Mouse (Mus musculus) lung, embryonic 16.5 days (tissue): ENCODE results near the gene Trp53. TPM values are rescaled to one million over a fixed set of nuclear protein-coding genes. Genes with fewer than 3 reads are reported as not detected.

Experiments
- ATAC-seq: fragments of 200-750 bp; cut with Nextera tagmentation; 2 replicates; pipeline ENCODE4 v1.8.0; 2017; ENCODE audit warnings: low read depth, mild to moderate bottlenecking, moderate library complexity
- H3K27ac ChIP-seq: fragments of 300-500 bp; sonication (generic); 2 replicates; pipeline ENCODE4 v1.5.1; 2014; ENCODE audit warnings: mild to moderate bottlenecking, control low read depth, low read length
- H3K27me3 ChIP-seq: fragments of 300-500 bp; sonication (generic); 2 replicates; pipeline ENCODE4 v1.6.1; 2014; ENCODE audit warnings: low read depth, low read length, mixed read lengths; ENCODE audit not compliant: control insufficient read depth, insufficient read depth
- H3K36me3 ChIP-seq: fragments of 300-500 bp; sonication (generic); 2 replicates; pipeline ENCODE4 v1.6.1; 2014; ENCODE audit warnings: low read length; ENCODE audit not compliant: control insufficient read depth, insufficient read depth
- H3K4me1 ChIP-seq: fragments of 300-500 bp; sonication (generic); replicated peaks from 2 replicates; pipeline ENCODE4 v1.6.1; 2014; ENCODE audit warnings: low read length, mixed read lengths; ENCODE audit not compliant: control insufficient read depth, insufficient read depth
- H3K4me2 ChIP-seq: fragments of 300-500 bp; sonication (generic); 2 replicates; pipeline ENCODE4 v1.6.1; 2014; ENCODE audit warnings: low read depth, low read length, control low read depth
- H3K4me3 ChIP-seq: fragments of 300-500 bp; sonication (generic); 2 replicates; pipeline ENCODE4 v1.5.1; 2014; ENCODE audit warnings: mild to moderate bottlenecking, low read length, control low read depth
- H3K9ac ChIP-seq: fragments of 300-500 bp; sonication (generic); 2 replicates; pipeline ENCODE4 v1.6.1; 2014; ENCODE audit warnings: low read length, control low read depth
- H3K9me3 ChIP-seq: fragments of 300-500 bp; sonication (generic); 2 replicates; pipeline ENCODE4 v1.6.1; 2016; ENCODE audit warnings: low read length; ENCODE audit not compliant: control insufficient read depth
- WGBS: fragments of 180-500 bp; shearing (Covaris S2); extraction: QIAGEN DNeasy Blood & Tissue Kit; methylation state at CpG from one replicate; pipeline ENCODE4 v1.1.7; 2014; 5-methylcytosine and 5-hydroxymethylcytosine counted together
- polyA plus RNA-seq: library from polyadenylated mRNA; unstranded; fragments of >200 nt; fragmentation: Nextera tagmentation; extraction: Ambion mirVana; gene quantifications from 2 replicates; pipeline ENCODE4 v1.2.1, GENCODE M21; 2015

Trp53 gene
- polyA plus RNA-seq, 1 experiment from 2014 or later = 154 TPM

GRCm38 (mm10) chr11:69579128-69580017 is 786 bp upstream of the Trp53 start:
- peak; percentile 94 for ATAC-seq
- no peaks in the 10 kb centered on the region for H3K27me3 ChIP-seq
- H3K4me3 ChIP-seq = peak overlapping the region; percentile 89
- peak overlapping the region; percentile 87 for H3K4me2 ChIP-seq
- peak overlapping the region; percentile 86 for H3K9ac ChIP-seq
- H3K9me3 ChIP-seq = no peaks in the 10 kb centered on the region
- no peaks in the 10 kb centered on the region for H3K36me3 ChIP-seq
- H3K27ac ChIP-seq = peak overlapping the region; percentile 98
- H3K4me1 ChIP-seq = peaks cover 21% of the 10 kb centered on the region
- 1% methylated on average over 39 of the region's 39 CpGs for WGBS

GRCm38 (mm10) chr11:69580572-69581146 is 500 bp downstream of the Trp53 start:
- WGBS = 0% methylated on average over 25 of the region's 25 CpGs
- no peaks in the 10 kb centered on the region for H3K36me3 ChIP-seq

DNA sequence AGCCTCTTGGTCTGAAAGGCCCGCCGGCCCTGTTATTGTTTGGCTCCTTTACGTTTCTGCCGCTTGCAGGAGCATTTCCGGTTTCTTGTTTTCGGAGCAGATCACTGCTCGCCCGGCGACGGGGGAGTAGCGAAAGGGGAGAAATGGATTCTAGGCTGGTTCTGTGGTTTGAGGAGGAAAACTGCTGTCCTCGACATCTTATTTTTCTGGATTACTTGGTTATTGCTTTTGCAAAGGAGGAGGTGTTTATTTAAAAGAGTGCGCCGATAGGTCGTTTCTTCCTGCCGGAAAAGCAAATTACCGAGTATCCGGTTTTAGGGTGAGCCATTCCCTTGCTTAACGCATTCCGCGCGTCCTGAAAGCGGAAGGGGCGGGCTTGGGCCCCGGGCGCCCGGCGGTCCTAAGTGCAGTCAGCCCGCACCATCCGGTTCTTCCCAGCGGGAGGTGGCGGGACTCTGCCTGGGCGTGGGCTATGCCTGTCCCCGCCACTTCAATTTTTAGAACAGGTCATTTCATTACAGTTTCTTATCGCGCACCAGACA is 1.1 kb downstream of the Trp53 start:
- Histone ChIP-seq H3K27ac (peak overlapping the region; percentile 98), H3K4me1 (peaks cover 21% of the 10 kb centered on the region), H3K36me3 (no peaks in the 10 kb centered on the region), H3K27me3 (no peaks in the 10 kb centered on the region), H3K9ac (peak overlapping the region; percentile 86), H3K4me2 (peak overlapping the region; percentile 72), H3K4me3 (peak overlapping the region; percentile 89), H3K9me3 (no peaks in the 10 kb centered on the region)
- under 1% methylated on average over 36 of the region's 36 CpGs for WGBS
- peak; percentile 80 for ATAC-seq

More at GRCm38 (mm10) chr11:69580572-69581146, 500 bp downstream of the Trp53 start:
- H3K9me3 ChIP-seq = no peaks in the 10 kb centered on the region
- H3K9ac ChIP-seq = peak overlapping the region; percentile 86
- no peak for ATAC-seq
- peaks cover 21% of the 10 kb centered on the region for H3K4me1 ChIP-seq
- H3K27me3 ChIP-seq = no peaks in the 10 kb centered on the region
- peak overlapping the region; percentile 89 for H3K4me3 ChIP-seq
- H3K4me2 ChIP-seq = peak overlapping the region; percentile 72
- H3K27ac ChIP-seq = peak overlapping the region; percentile 98

GRCm38 (mm10) chr11:69581814-69582213 is 1.7 kb downstream of the Trp53 start:
- Histone ChIP-seq H3K4me1 (peaks cover 21% of the 10 kb centered on the region), H3K9me3 (no peaks in the 10 kb centered on the region), H3K4me3 (peak overlapping the region; percentile 89), H3K36me3 (no peaks in the 10 kb centered on the region), H3K4me2 (peak overlapping the region; percentile 72), H3K27me3 (no peaks in the 10 kb centered on the region), H3K9ac (peak overlapping the region; percentile 86), H3K27ac (peak overlapping the region; percentile 98)
- under 1% methylated on average over 8 of the region's 8 CpGs for WGBS
- no peak for ATAC-seq

- Histone ChIP-seq H3K9me3 (no peaks in the 10 kb centered on the region), H3K4me2 (peak overlapping the region; percentile 72), H3K9ac (peak overlapping the region; percentile 86), H3K4me1 (peaks cover 18% of the 10 kb centered on the region), H3K27me3 (no peaks in the 10 kb centered on the region), H3K4me3 (peak overlapping the region; percentile 22), H3K27ac (no peak overlapping the region), H3K36me3 (peaks cover 3% of the 10 kb centered on the region)
- ATAC-seq = no peak
- WGBS = 61% methylated on average over 9 of the region's 9 CpGs
These were observed 2.2 kb downstream of the Trp53 start for GRCm38 (mm10) chr11:69582230-69582805.

GRCm38 (mm10) chr11:69584008-69584407 is 3.8 kb downstream of the Trp53 start:
- 83% methylated on average over 7 of the region's 7 CpGs for WGBS
- H3K27ac ChIP-seq = no peak overlapping the region
- peaks cover 20% of the 10 kb centered on the region for H3K36me3 ChIP-seq

DNA sequence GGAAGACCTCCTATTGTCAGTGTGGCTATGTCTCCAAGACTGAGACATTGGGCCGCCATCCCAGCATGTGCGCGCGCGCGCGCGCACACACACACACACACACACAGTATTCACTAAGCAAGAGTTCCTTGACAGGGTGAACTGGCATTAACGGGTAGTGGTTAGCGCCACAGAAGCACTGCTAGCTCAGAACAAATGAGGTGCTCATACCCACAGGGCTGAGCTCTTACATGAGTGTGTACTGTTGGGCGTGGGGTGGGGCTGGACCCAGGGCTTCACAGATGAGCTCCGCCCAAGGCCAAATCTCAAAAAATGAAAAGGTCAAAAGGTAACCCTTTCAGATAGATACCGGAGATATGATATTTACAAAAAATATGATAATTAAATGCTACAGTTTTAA is 4.8 kb downstream of the Trp53 start:
- Histone ChIP-seq H3K9ac (no peak overlapping the region), H3K4me3 (no peak overlapping the region), H3K4me2 (no peak overlapping the region), H3K27me3 (no peaks in the 10 kb centered on the region), H3K4me1 (peaks cover 6% of the 10 kb centered on the region), H3K9me3 (no peaks in the 10 kb centered on the region), H3K27ac (no peak overlapping the region), H3K36me3 (peaks cover 28% of the 10 kb centered on the region)
- ATAC-seq = no peak
- WGBS = 93% methylated on average over 13 of the region's 13 CpGs

More at GRCm38 (mm10) chr11:69584008-69584407, 3.8 kb downstream of the Trp53 start:
- Histone ChIP-seq H3K4me2 (no peak overlapping the region), H3K4me1 (peaks cover 6% of the 10 kb centered on the region), H3K9me3 (no peaks in the 10 kb centered on the region), H3K9ac (no peak overlapping the region), H3K27me3 (no peaks in the 10 kb centered on the region), H3K4me3 (no peak overlapping the region)
- ATAC-seq = no peak

DNA sequence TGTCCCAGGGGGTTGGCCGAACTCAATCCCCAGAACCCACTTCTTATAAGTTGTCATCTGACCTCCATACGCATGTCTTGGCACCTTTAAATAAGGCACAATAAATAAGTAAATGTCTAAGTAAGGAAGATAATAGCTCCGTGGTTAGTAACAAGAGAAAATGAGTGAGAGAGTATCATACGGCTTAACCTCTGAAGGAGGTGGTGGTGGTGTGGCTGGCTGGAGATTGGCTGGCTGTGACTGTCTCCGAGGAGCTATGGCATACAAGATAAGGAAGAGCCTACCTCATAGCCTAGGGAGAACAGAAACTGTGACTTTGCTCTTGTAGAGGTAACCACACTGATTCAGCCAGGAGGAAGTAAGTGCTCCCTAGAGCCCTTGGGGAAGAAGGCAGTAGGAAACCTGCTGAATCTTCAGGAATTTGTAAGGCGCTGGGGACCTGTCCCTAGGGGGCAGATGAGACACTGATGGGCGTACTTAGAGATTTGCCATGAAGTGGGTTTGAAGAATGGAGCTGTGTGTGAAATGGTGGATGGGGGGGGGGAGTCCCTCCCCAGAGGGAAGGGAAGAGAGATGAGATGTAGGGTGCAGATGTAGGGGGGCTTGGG is 5.7 kb downstream of the Trp53 start:
- H3K27ac ChIP-seq = no peak overlapping the region

More for the DNA sequence above, 5.7 kb downstream of the Trp53 start:
- H3K4me1 ChIP-seq = peaks cover 6% of the 10 kb centered on the region
- H3K9ac ChIP-seq = no peak overlapping the region
- peaks cover 28% of the 10 kb centered on the region for H3K36me3 ChIP-seq
- no peaks in the 10 kb centered on the region for H3K27me3 ChIP-seq
- no peak for ATAC-seq
- no peaks in the 10 kb centered on the region for H3K9me3 ChIP-seq
- H3K4me3 ChIP-seq = no peak overlapping the region
- H3K4me2 ChIP-seq = no peak overlapping the region
- 77% methylated on average over 7 of the region's 7 CpGs for WGBS
